Mouse (Mus musculus) lung, postnatal 0 days (tissue): ENCODE data around the gene Tpp1.

ENCODE experiments used
- CTCF ChIP-seq: IDR thresholded peaks from 2 replicates; pipeline ENCODE4 v1.5.1; 2016; ENCODE audit warnings: antibody characterized with exemption, mild to moderate bottlenecking
- EP300 ChIP-seq: IDR thresholded peaks from 2 replicates; pipeline ENCODE4 v1.6.1; 2016; ENCODE audit warnings: antibody characterized with exemption, mild to moderate bottlenecking, control low read depth

DNA sequence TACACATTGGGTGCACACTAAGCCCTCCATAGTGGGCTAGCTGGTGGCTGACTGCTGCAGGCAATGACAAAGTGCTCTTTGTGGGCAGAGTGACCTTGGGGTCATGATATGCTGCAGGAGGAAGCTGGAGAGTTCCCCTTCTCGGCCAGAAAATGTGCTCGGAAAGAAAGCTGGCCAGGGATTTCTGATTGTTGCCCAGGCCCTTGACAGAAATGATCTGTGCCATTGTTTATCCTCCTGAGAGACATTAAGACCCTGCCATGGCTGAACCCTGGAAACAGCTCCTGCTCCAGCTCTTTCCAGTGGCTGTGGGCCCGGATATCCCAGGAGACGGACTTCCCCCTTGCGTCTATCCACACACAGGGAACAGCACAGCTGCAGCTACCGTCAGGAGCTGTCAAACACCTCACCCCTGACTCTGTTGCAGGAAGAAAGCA lies 15.7 kb upstream of the Tpp1 start:
- no peak for TF ChIP-seq CTCF
- TF ChIP-seq EP300: peak; percentile 29; the same call in 1 of the 2 replicates
